Mouse (Mus musculus) forebrain, embryonic 13.5 days (tissue): Measurements from ENCODE around the gene Epb41l1. TPM values are rescaled to one million over a fixed set of nuclear protein-coding genes. Genes with fewer than 3 reads are reported as not detected.

Experiments used
- ATAC-seq: fragments of 200-750 bp; cut with Nextera tagmentation; 2 replicates; pipeline ENCODE4 v1.8.0; 2017
- H3K27ac ChIP-seq: fragments of 300-500 bp; sonication (generic); 2 replicates; pipeline ENCODE4 v1.5.1; 2015; ENCODE audit warnings: inconsistent platforms, mild to moderate bottlenecking, moderate library complexity
- H3K27me3 ChIP-seq: fragments of 300-500 bp; sonication (generic); 2 replicates; pipeline ENCODE4 v1.6.1; 2015; ENCODE audit warnings: mild to moderate bottlenecking, inconsistent platforms
- H3K36me3 ChIP-seq: fragments of 300-500 bp; sonication (generic); 2 replicates; pipeline ENCODE4 v1.6.1; 2015; ENCODE audit warnings: mild to moderate bottlenecking, inconsistent platforms; ENCODE audit not compliant: poor library complexity, severe bottlenecking
- H3K4me1 ChIP-seq: fragments of 300-500 bp; sonication (generic); 2 replicates; pipeline ENCODE4 v1.6.1; 2015; ENCODE audit warnings: inconsistent platforms
- H3K4me2 ChIP-seq: fragments of 300-500 bp; sonication (generic); 2 replicates; pipeline ENCODE4 v1.6.1; 2015; ENCODE audit warnings: inconsistent platforms, mild to moderate bottlenecking, moderate library complexity
- H3K4me3 ChIP-seq: fragments of 300-500 bp; sonication (generic); 2 replicates; pipeline ENCODE4 v1.5.1; 2015; ENCODE audit warnings: mild to moderate bottlenecking, inconsistent platforms
- H3K9ac ChIP-seq: fragments of 300-500 bp; sonication (generic); 2 replicates; pipeline ENCODE4 v1.6.1; 2015; ENCODE audit warnings: mild to moderate bottlenecking, inconsistent platforms
- H3K9me3 ChIP-seq: fragments of 300-500 bp; sonication (generic); replicated peaks from 2 replicates; pipeline ENCODE4 v1.6.1; 2016; ENCODE audit warnings: inconsistent platforms
- WGBS: fragments of 180-500 bp; shearing (Covaris S2); methylation state at CpG from one replicate; pipeline ENCODE4 v1.1.7; 2015; 5-methylcytosine and 5-hydroxymethylcytosine counted together
- polyA plus RNA-seq: library from polyadenylated mRNA; unstranded; fragments of >200 nt; fragmentation: Nextera tagmentation; extraction: Ambion mirVana; gene quantifications from 2 replicates; pipeline ENCODE4 v1.2.1, GENCODE M21; 2015

The Epb41l1 gene
- polyA plus RNA-seq, 1 experiment from 2014 or later: 5.3 TPM

DNA sequence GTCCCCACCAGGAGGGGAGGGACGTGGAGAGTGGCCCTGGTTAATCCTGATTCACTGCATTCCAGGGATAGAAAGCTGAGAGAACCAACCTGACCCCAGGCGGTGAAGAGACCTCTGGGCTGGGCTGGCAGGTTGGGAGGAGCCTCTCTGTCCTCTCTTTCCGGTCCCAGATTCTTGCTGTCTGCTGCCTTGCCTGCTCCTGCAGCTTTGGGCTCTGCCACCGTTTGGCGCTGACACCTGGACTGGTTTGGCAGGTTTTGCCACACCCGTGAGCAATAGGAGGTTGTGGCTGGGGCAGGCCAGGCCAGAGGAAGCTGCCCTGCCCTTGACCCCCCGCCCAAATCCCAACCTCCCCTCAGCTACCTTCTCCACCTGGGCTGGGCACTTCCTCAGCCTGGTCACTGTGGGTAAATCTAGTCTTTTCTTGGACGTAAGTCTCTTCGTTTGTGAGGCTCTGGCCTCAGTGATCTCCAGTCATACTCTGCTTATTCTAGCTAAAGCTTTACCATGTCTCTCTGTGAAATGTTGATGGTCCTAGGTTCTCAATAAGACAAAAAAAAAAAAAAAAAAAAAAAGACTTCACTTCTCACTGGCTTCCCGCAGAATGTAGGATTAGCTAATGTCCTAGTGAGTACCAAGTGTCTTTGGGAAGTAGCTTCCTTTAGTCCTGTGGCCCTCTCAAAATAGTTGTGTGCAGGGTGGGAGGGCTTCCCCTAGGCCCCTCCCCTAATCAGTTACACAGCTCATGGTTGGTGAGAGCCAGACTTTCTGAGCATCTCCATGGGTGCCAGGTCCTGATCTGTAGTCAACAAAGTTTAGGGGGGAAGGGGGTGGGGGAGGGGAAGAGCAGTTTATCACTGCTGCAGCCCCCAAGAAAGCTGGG, 26.9 kb downstream of the Epb41l1 start:
- Histone ChIP-seq H3K4me2 (no peak overlapping the region), H3K27ac (no peak overlapping the region), H3K9me3 (0 out of 2 replicates have a peak, but pooled peaks cover 6% of the 10 kb centered on the region), H3K27me3 (no peaks in the 10 kb centered on the region), H3K4me1 (peaks cover 12% of the 10 kb centered on the region), H3K36me3 (peaks cover 10% of the 10 kb centered on the region; the same call in 1 of the 2 replicates), H3K9ac (no peak overlapping the region), H3K4me3 (no peak overlapping the region)
- ATAC-seq: no peak
- 12% methylated on average over 10 of the region's 10 CpGs for WGBS

DNA sequence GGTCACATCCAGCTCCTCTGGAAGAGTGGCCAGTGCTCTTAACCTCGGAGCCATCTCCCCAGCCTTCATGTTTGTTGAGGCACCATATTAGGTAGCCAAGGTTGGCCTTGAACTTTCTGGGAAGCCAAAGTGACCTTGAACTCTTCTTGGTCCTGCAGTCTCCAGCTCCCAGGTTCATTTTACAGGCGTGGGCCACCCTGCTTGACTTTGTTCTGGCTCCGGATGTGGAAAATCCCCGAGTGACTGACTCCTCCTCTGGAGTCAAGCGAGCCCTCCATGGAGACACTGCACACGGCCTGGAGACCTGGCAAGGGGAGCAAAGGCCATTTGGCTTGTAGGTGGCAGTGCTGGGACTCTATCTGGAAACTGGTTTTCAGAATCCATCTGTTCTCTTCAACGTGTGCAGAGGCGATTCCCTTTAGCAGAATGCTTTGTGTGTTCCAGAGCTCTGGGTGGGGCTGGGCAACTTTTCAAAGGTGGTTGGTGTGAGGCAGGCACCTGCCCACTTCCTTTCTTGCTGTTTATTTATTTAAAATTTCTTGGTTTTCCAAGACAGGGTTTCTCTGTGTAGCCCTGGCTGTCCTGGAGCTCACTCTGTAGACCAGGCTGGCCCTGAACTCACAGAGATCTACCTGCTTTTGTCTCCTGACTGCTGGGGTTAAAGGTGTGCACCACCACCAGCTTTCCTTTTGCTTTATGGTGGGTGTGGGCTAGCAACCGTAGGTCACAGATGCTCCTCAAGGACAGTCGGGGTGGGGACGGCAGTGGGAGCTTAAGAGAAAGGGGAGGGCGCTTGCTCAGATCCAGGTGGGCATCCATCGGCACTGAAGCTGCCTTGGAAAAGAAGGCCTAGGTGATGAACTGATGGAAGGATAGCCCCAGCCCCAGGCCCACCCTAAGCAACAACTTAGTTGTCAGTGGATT, 30.8 kb downstream of the Epb41l1 start:
- Histone ChIP-seq H3K4me2 (no peak overlapping the region), H3K27me3 (no peaks in the 10 kb centered on the region), H3K27ac (no peak overlapping the region), H3K9ac (no peak overlapping the region), H3K4me3 (no peak overlapping the region), H3K4me1 (peaks cover 12% of the 10 kb centered on the region), H3K9me3 (no peaks in the 10 kb centered on the region), H3K36me3 (no peaks in the 10 kb centered on the region)
- WGBS: 79% methylated on average over 13 of the region's 13 CpGs
- ATAC-seq: no peak

DNA sequence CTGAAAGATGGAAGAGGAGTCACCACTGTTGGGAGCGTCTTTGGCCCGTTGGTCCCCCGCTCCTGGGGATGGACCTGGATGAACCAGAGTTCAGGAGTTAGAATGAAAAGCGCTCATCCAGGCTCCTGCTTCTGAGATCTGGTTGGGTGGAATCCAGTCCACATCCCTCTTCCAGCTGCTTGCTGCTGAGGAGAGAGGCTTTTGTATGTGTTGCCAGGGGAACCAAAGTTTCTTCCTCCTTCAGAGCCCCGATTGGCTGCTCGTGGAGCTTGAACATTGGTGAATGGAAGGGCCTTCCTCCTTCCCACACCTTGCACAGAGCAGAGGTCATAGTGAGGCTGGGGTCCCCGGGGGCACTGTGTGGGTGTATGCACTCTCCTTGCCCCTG, 31.4 kb downstream of the Epb41l1 start:
- Histone ChIP-seq H3K4me2 (no peak overlapping the region), H3K4me1 (peaks cover 12% of the 10 kb centered on the region), H3K9ac (no peak overlapping the region), H3K36me3 (no peaks in the 10 kb centered on the region), H3K9me3 (no peaks in the 10 kb centered on the region), H3K27me3 (no peaks in the 10 kb centered on the region), H3K4me3 (no peak overlapping the region), H3K27ac (no peak overlapping the region)
- no peak for ATAC-seq
- WGBS: 52% methylated on average over 7 of the region's 7 CpGs

DNA sequence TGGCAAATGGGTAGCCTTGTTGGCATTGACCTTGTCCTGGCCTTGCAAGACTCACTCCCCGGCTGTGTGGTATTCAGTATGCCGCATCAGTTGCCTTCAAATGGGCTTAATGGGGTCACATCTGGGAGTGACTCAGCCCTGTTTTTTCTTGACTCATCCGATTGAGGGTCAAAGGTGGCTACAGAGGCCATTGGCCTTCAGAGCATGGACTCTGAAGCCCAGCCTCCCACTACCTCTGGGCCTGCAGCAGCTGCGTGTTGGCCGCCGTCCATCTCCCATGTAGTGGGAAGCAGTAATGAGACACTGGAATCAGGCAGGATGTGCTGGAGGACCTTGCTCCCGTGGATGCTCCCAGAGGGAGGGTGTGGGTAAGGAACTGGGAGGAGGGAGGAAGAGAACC, 33.1 kb downstream of the Epb41l1 start:
- Histone ChIP-seq H3K4me1 (peaks cover 18% of the 10 kb centered on the region), H3K4me3 (no peak overlapping the region), H3K36me3 (no peaks in the 10 kb centered on the region), H3K9me3 (no peaks in the 10 kb centered on the region), H3K9ac (no peak overlapping the region), H3K27ac (no peak overlapping the region), H3K4me2 (no peak overlapping the region), H3K27me3 (no peaks in the 10 kb centered on the region)
- WGBS: 85% methylated on average over 7 of the region's 7 CpGs
- ATAC-seq: no peak

DNA sequence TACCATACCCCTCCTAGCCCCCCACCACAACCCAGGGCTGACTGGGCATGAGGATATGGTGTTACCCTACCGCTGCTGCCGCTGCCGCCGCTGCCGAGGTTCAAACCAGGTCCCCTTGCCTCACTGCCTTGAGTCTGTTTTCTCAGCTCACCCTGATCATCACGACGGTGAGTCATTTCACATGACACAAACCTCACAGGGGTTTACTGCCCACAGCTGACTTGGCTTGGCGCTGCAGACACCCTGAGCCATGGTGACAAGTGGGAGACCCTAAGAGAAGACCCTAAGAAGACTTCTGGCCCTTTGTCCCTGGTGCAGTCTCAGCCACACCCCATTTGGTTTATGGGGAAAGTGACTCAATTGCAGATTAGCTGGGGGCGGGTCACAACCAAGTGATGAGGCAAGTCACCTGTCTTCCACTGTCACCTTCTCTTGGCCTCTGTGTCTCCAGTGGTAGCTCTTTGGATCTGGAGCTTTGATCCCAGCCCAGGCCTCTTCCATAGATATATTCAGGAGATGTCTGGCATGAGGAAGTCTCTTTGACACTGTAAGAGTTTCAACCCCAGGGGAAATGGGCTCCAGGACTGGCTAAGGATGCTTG, 34.9 kb downstream of the Epb41l1 start:
- H3K4me3 ChIP-seq: no peak overlapping the region
- no peaks in the 10 kb centered on the region for H3K36me3 ChIP-seq
- ATAC-seq: no peak
- H3K4me1 ChIP-seq: peaks cover 28% of the 10 kb centered on the region
- no peaks in the 10 kb centered on the region for H3K27me3 ChIP-seq
- no peaks in the 10 kb centered on the region for H3K9me3 ChIP-seq
- 91% methylated on average over 9 of the region's 9 CpGs for WGBS
- no peak overlapping the region for H3K4me2 ChIP-seq
- no peak overlapping the region for H3K27ac ChIP-seq
- H3K9ac ChIP-seq: no peak overlapping the region

DNA sequence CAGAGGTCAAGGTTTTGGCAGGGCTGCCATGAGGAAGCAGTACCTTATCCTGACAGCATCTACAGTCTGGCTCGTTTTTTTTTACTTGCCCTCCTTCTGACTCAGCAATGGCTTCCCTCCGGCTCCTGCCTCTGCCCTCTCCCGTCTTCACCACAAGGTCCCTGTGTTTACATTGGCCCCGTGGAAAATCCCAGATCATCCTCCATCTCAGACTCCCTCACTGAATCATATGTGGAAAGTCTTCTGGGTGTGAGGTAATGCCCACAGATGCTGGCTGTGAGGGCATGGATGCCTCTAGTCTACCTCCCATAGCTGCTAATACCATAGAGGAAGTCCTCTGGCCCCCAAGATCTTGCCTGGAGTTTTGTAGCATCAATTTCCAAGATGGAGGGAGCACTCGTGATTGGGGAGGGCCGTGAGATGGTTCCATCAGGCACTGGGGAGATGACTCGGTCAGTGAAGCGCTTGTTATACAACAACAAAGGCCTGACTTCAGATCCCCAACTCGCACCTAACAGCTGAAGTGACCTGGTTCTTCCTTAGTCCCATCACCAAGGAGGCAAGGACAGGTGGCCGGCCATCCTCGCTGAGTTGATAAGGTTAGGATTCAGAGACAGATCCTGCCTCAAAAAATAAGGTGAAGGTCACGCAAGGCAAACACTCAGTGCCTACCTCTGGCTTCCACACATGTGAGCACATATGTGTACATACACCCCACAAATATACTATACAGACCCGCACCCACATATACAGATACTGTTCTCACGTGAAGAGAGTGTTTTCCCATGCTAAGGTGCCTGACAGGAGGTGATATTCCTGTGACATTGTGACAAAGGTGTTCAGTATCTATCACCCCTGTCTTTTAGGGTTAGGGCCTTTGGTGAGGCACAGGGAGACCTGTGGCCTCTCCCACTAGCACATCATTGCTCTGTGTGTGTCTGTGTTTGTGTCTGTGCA, 36.0 kb downstream of the Epb41l1 start:
- H3K36me3 ChIP-seq: no peaks in the 10 kb centered on the region
- H3K4me1 ChIP-seq: peaks cover 33% of the 10 kb centered on the region
- no peaks in the 10 kb centered on the region for H3K27me3 ChIP-seq
- H3K4me3 ChIP-seq: no peak overlapping the region
- H3K9ac ChIP-seq: no peak overlapping the region
- no peak overlapping the region for H3K4me2 ChIP-seq
- 78% methylated on average over 14 of the region's 14 CpGs for WGBS
- H3K9me3 ChIP-seq: no peaks in the 10 kb centered on the region
- no peak overlapping the region for H3K27ac ChIP-seq
- no peak for ATAC-seq

DNA sequence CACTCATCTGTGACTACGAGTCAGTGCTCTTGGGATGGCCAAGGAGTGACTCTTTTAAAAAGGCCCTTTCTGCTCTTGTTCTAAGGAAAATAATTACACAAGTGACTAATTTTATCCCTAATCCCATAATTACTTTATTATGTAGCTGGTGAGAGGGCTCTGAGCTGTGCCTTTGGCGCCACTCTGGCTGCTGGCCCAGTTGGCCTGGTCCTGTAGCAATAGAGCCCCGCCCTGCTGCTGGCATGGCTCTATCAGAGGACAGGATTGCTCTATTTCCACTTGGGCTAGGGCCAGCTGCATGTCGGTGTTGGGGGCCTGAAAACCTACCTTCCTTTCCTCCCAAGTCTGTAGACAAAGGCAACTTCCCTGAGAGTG, 36.6 kb downstream of the Epb41l1 start:
- Histone ChIP-seq H3K36me3 (no peaks in the 10 kb centered on the region), H3K4me2 (no peak overlapping the region), H3K9me3 (no peaks in the 10 kb centered on the region), H3K9ac (no peak overlapping the region), H3K4me1 (peaks cover 32% of the 10 kb centered on the region), H3K27me3 (no peaks in the 10 kb centered on the region), H3K4me3 (no peak overlapping the region), H3K27ac (no peak overlapping the region)
- no peak for ATAC-seq
- WGBS: 36% methylated on average over 4 of the region's 4 CpGs

DNA sequence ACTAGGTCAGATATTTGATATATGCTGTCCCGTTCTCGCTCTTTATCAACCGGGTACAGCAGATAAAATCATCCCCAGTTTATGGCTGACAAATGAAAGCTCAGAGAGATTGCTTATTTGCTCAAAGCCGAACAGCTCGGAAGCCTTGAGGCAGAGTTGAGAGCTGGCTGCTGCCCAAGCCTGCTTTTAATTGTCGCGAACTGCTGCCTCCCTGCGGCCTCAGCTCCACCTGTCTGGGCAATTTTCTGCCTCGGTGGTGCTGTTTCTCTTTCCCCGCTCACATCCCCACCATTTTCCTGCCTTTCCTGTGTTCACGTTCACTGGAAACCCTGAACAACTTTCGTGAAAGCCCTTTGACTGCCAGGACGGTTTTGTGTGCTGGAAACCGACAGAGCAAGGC, 39.8 kb downstream of the Epb41l1 start:
- peak overlapping the region; percentile 59 for H3K27ac ChIP-seq
- ATAC-seq: 0 out of 2 replicates have a peak, but pooled peaks have one; percentile 33
- H3K4me3 ChIP-seq: no peak overlapping the region
- H3K4me2 ChIP-seq: peak overlapping the region; percentile 24; the same call in 1 of the 2 replicates
- peaks cover 37% of the 10 kb centered on the region for H3K4me1 ChIP-seq
- H3K9me3 ChIP-seq: no peaks in the 10 kb centered on the region
- WGBS: 24% methylated on average over 14 of the region's 14 CpGs
- H3K9ac ChIP-seq: no peak overlapping the region; the same call in 1 of the 2 replicates
- H3K36me3 ChIP-seq: no peaks in the 10 kb centered on the region
- no peaks in the 10 kb centered on the region for H3K27me3 ChIP-seq

DNA sequence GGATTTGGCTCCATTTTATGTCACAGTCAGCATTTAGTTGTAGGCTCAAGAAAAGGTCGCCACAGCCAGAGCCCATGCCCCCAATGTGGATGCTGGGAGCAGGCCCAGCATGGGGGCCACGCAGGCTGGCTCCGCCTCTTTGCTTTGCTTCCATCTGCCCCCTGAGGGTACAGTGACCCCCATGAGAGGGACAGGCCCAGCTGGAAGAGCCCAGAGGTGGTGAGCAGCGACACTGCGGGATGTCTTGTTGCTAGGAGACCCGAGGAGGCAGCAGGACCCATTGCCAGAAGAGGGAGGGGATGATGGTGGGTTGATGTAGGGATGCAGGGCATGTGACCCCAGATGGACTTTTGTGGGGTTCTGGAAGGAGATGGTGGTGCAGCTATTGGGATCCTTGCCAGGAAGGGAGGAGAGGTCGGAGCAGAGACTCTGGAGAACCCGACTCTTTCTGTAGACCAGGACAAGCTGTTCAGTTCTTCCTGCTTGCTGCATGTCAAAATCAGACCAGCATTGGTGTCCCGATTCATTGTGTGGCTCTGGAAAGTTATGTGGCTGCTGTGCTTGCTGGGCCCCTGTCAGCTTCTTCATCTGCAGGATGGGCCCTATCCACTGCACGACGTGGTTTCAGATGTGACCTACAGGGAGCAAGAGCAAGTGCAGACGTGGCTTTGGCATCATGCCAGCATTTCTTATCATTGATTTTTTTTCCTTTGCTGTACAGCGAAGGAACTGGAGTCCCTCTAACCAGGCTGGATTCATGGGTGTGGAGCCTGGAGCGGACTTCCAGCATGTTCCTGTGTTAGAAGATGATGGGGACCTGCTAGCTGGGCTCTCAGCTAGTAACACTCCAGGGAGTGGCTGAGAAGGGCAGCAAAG, 41.7 kb downstream of the Epb41l1 start:
- no peaks in the 10 kb centered on the region for H3K27me3 ChIP-seq
- WGBS: 47% methylated on average over 14 of the region's 14 CpGs

DNA sequence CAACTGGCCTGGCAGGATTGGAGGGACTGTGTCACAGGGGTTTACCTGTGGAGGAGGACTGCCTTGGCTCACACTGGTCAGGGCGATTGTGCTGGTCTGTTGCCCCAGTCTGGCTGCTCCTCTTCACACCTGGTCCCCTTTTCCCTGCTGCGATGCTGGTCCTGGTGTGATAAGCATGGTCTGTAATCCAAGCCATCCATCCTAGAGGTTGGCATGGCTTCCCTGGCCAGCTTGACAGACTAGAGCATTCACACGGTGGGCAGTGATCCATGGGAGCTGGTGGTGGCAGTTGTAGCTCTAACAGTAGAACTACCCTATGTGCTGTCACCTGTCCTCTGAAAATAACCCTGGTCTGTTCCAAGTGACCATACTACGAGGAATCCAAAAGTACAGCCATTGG, 43.7 kb downstream of the Epb41l1 start:
- H3K27ac ChIP-seq: no peak overlapping the region
- ATAC-seq: no peak
- no peak overlapping the region for H3K4me2 ChIP-seq
- WGBS: 88% methylated on average over 4 of the region's 4 CpGs
- no peaks in the 10 kb centered on the region for H3K36me3 ChIP-seq
- no peaks in the 10 kb centered on the region for H3K27me3 ChIP-seq
- H3K4me1 ChIP-seq: peaks cover 29% of the 10 kb centered on the region
- no peak overlapping the region for H3K9ac ChIP-seq
- no peaks in the 10 kb centered on the region for H3K9me3 ChIP-seq
- no peak overlapping the region for H3K4me3 ChIP-seq

More for the DNA sequence above, 41.7 kb downstream of the Epb41l1 start:
- Histone ChIP-seq H3K4me3 (no peak overlapping the region), H3K4me2 (no peak overlapping the region), H3K36me3 (no peaks in the 10 kb centered on the region), H3K9ac (no peak overlapping the region), H3K27ac (no peak overlapping the region; the same call in 1 of the 2 replicates), H3K9me3 (no peaks in the 10 kb centered on the region), H3K4me1 (peaks cover 32% of the 10 kb centered on the region)
- no peak for ATAC-seq
